Mouse (Mus musculus): ENCODE data around the gene Plcl2. TPM values are rescaled to one million over a fixed set of nuclear protein-coding genes. Genes with fewer than 3 reads are reported as not detected.
"Not testable (repeated sequence)": the region's sequence is repeated elsewhere in the genome, so short reads cannot be mapped to it uniquely, and the experiment has no call there.

The Plcl2 gene
- polyA plus RNA-seq, 1 experiment from 2014 or later: 10.4 TPM

GRCm38 (mm10) chr17:50517781-50518415, 8.7 kb downstream of the Plcl2 start:
- Histone ChIP-seq H3K4me2 (ENCODE audit: low read length) (no peak overlapping the region), H3K9ac (ENCODE audit: low read length) (no peak overlapping the region), H3K4me3 (ENCODE audit: low read depth, low read length) (no peak overlapping the region), H3K27me3 (replicated peaks; ENCODE audit: control insufficient read depth, insufficient read depth, low read length) (no peaks in the 10 kb centered on the region), H3K27ac (ENCODE audit: low read depth, low read length) (no peak overlapping the region), H3K9me3 (replicated peaks; ENCODE audit: control insufficient read depth, low read length) (no peaks in the 10 kb centered on the region), H3K4me1 (ENCODE audit: control insufficient read depth, insufficient read depth, low read length) (no peaks in the 10 kb centered on the region), H3K36me3 (ENCODE audit: control insufficient read depth, insufficient read depth, low read length) (no peaks in the 10 kb centered on the region)
- no peak for ATAC-seq
- WGBS: 76% methylated on average over 6 of the region's 6 CpGs
- DNase-seq (ENCODE audit: low spot score): no peak

- WGBS: 87% methylated on average over 5 of the region's 5 CpGs
- DNase-seq (ENCODE audit: low spot score): no peak
- no peak overlapping the region for H3K9ac ChIP-seq (ENCODE audit: low read length)
- H3K4me1 ChIP-seq (ENCODE audit: control insufficient read depth, insufficient read depth, low read length): no peaks in the 10 kb centered on the region
- H3K9me3 ChIP-seq (replicated peaks; ENCODE audit: control insufficient read depth, low read length): no peaks in the 10 kb centered on the region
- no peaks in the 10 kb centered on the region for H3K27me3 ChIP-seq (replicated peaks; ENCODE audit: control insufficient read depth, insufficient read depth, low read length)
- no peaks in the 10 kb centered on the region for H3K36me3 ChIP-seq (ENCODE audit: control insufficient read depth, insufficient read depth, low read length)
- no peak overlapping the region for H3K27ac ChIP-seq (ENCODE audit: low read depth, low read length)
- H3K4me3 ChIP-seq (ENCODE audit: low read depth, low read length): no peak overlapping the region
- H3K4me2 ChIP-seq (ENCODE audit: low read length): no peak overlapping the region
- ATAC-seq: no peak
These were observed 10.4 kb downstream of the Plcl2 start for GRCm38 (mm10) chr17:50519588-50519987.

GRCm38 (mm10) chr17:50522473-50523083, 13.4 kb downstream of the Plcl2 start:
- ATAC-seq: no peak
- no peaks in the 10 kb centered on the region for H3K27me3 ChIP-seq (replicated peaks; ENCODE audit: control insufficient read depth, insufficient read depth, low read length)
- DNase-seq (ENCODE audit: low spot score): no peak
- H3K36me3 ChIP-seq (ENCODE audit: control insufficient read depth, insufficient read depth, low read length): no peaks in the 10 kb centered on the region
- no peak overlapping the region for H3K4me3 ChIP-seq (ENCODE audit: low read depth, low read length)
- H3K9ac ChIP-seq (ENCODE audit: low read length): no peak overlapping the region
- WGBS: 89% methylated on average over 5 of the region's 5 CpGs
- no peak overlapping the region for H3K4me2 ChIP-seq (ENCODE audit: low read length)
- no peak overlapping the region for H3K27ac ChIP-seq (ENCODE audit: low read depth, low read length)
- H3K9me3 ChIP-seq (replicated peaks; ENCODE audit: control insufficient read depth, low read length): no peaks in the 10 kb centered on the region
- no peaks in the 10 kb centered on the region for H3K4me1 ChIP-seq (ENCODE audit: control insufficient read depth, insufficient read depth, low read length)

DNA sequence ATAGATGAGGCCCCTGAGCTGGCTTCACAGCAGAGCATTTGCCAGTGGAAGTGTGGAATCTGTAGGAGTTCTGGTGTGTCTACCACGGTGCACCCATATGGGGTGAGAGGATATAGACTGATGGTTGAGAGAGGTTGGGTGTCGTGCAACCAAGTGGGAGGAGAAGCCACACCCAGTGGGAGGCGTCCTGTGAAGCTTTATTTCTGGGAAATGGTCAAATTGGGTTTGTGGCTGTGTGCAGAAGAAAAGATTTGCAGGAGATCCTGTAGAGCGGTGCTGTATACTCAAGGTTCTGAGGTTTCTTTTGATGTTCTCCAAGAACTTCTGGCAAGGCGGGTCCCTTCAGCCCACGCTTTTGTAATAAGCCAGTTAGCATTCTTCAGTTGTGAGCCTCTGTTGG, 15.8 kb downstream of the Plcl2 start:
- no peaks in the 10 kb centered on the region for H3K4me1 ChIP-seq (ENCODE audit: control insufficient read depth, insufficient read depth, low read length)
- no peak overlapping the region for H3K27ac ChIP-seq (ENCODE audit: low read depth, low read length)
- WGBS: 60% methylated on average over 6 of the region's 6 CpGs
- H3K27me3 ChIP-seq (replicated peaks; ENCODE audit: control insufficient read depth, insufficient read depth, low read length): no peaks in the 10 kb centered on the region
- H3K36me3 ChIP-seq (ENCODE audit: control insufficient read depth, insufficient read depth, low read length): no peaks in the 10 kb centered on the region
- ATAC-seq: no peak
- H3K9me3 ChIP-seq (replicated peaks; ENCODE audit: control insufficient read depth, low read length): no peaks in the 10 kb centered on the region
- no peak for DNase-seq (ENCODE audit: low spot score)
- H3K4me2 ChIP-seq (ENCODE audit: low read length): no peak overlapping the region
- H3K9ac ChIP-seq (ENCODE audit: low read length): no peak overlapping the region
- no peak overlapping the region for H3K4me3 ChIP-seq (ENCODE audit: low read depth, low read length)

- ATAC-seq: no peak
- no peaks in the 10 kb centered on the region for H3K9me3 ChIP-seq (replicated peaks; ENCODE audit: control insufficient read depth, low read length)
- no peak overlapping the region for H3K9ac ChIP-seq (ENCODE audit: low read length)
- no peak for DNase-seq (ENCODE audit: low spot score)
- 12% methylated on average over 2 of the region's 2 CpGs for WGBS
- H3K4me2 ChIP-seq (ENCODE audit: low read length): no peak overlapping the region
- H3K27me3 ChIP-seq (replicated peaks; ENCODE audit: control insufficient read depth, insufficient read depth, low read length): no peaks in the 10 kb centered on the region
- no peak overlapping the region for H3K4me3 ChIP-seq (ENCODE audit: low read depth, low read length)
- no peak overlapping the region for H3K27ac ChIP-seq (ENCODE audit: low read depth, low read length)
- H3K36me3 ChIP-seq (ENCODE audit: control insufficient read depth, insufficient read depth, low read length): no peaks in the 10 kb centered on the region
- no peaks in the 10 kb centered on the region for H3K4me1 ChIP-seq (ENCODE audit: control insufficient read depth, insufficient read depth, low read length)
These were observed 16.6 kb downstream of the Plcl2 start for GRCm38 (mm10) chr17:50525821-50526220.

DNA sequence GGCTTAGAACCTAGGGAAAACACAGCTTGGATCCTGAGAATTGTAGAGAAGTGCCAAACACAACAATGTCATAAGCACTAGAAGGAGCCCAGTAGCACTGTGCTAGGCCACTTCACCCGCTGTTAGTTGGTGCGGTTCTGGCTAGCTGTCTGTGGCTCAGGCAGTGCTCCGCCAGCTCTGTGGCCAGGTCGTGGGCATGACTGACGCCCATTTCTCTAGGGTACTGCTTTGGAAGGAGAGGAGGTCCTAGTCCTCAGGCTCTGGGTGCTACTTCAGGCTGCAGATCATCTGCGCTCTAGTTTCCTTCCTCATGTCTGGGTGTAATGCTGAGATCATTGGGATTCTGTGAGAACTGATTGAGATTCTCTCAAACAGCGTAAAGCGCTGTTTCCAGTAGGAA, 20.9 kb downstream of the Plcl2 start:
- H3K27ac ChIP-seq (ENCODE audit: low read depth, low read length): no peak overlapping the region
- no peaks in the 10 kb centered on the region for H3K4me1 ChIP-seq (ENCODE audit: control insufficient read depth, insufficient read depth, low read length)
- H3K9me3 ChIP-seq (replicated peaks; ENCODE audit: control insufficient read depth, low read length): no peaks in the 10 kb centered on the region
- H3K4me2 ChIP-seq (ENCODE audit: low read length): no peak overlapping the region
- no peaks in the 10 kb centered on the region for H3K36me3 ChIP-seq (ENCODE audit: control insufficient read depth, insufficient read depth, low read length)
- no peak overlapping the region for H3K4me3 ChIP-seq (ENCODE audit: low read depth, low read length)
- no peak overlapping the region for H3K9ac ChIP-seq (ENCODE audit: low read length)
- 88% methylated on average over 8 of the region's 8 CpGs for WGBS
- DNase-seq (ENCODE audit: low spot score): no peak
- no peak for ATAC-seq
- H3K27me3 ChIP-seq (replicated peaks; ENCODE audit: control insufficient read depth, insufficient read depth, low read length): no peaks in the 10 kb centered on the region

GRCm38 (mm10) chr17:50534889-50535288, 25.7 kb downstream of the Plcl2 start:
- not testable (repeated sequence) for H3K4me3 ChIP-seq (ENCODE audit: low read depth, low read length); H3K27ac ChIP-seq (ENCODE audit: low read depth, low read length); H3K27me3 ChIP-seq (replicated peaks; ENCODE audit: control insufficient read depth, insufficient read depth, low read length); H3K9me3 ChIP-seq (replicated peaks; ENCODE audit: control insufficient read depth, low read length); H3K9ac ChIP-seq (ENCODE audit: low read length); H3K4me1 ChIP-seq (ENCODE audit: control insufficient read depth, insufficient read depth, low read length); DNase-seq (ENCODE audit: low spot score); H3K4me2 ChIP-seq (ENCODE audit: low read length); ATAC-seq; H3K36me3 ChIP-seq (ENCODE audit: control insufficient read depth, insufficient read depth, low read length)
- 100% methylated on average over 2 of the region's 2 CpGs for WGBS

GRCm38 (mm10) chr17:50536409-50537194, 27.4 kb downstream of the Plcl2 start:
- Histone ChIP-seq H3K4me3 (ENCODE audit: low read depth, low read length) (no peak overlapping the region), H3K4me1 (ENCODE audit: control insufficient read depth, insufficient read depth, low read length) (no peaks in the 10 kb centered on the region), H3K9me3 (replicated peaks; ENCODE audit: control insufficient read depth, low read length) (0 out of 2 replicates have a peak, but pooled peaks cover 2% of the 10 kb centered on the region), H3K9ac (ENCODE audit: low read length) (no peak overlapping the region), H3K27me3 (replicated peaks; ENCODE audit: control insufficient read depth, insufficient read depth, low read length) (no peaks in the 10 kb centered on the region), H3K4me2 (ENCODE audit: low read length) (no peak overlapping the region), H3K27ac (ENCODE audit: low read depth, low read length) (no peak overlapping the region), H3K36me3 (ENCODE audit: control insufficient read depth, insufficient read depth, low read length) (no peaks in the 10 kb centered on the region)
- ATAC-seq: no peak
- DNase-seq (ENCODE audit: low spot score): no peak
- 90% methylated on average over 4 of the region's 4 CpGs for WGBS

DNA sequence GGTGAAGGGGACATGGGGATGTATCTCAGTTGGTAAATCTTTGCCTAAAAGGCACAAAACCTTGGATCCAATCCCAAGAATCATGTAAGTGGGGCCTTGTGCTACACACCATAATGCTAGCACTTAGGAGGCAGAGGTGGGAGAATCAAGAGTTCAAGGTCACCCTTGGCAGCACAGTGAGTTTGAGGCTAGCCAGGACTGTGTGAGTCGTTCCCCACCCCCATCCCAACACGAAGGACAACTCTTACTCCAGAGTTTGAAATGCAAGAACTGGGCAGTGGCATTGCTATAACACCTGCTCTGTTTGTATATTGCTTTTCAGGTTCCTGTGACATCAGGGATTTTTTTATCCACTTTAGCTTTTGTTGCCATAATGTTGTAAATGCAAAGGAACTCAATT, 28.6 kb downstream of the Plcl2 start:
- no peaks in the 10 kb centered on the region for H3K27me3 ChIP-seq (replicated peaks; ENCODE audit: control insufficient read depth, insufficient read depth, low read length)

More for the DNA sequence above, 28.6 kb downstream of the Plcl2 start:
- no peak overlapping the region for H3K27ac ChIP-seq (ENCODE audit: low read depth, low read length)
- ATAC-seq: no peak
- H3K4me2 ChIP-seq (ENCODE audit: low read length): no peak overlapping the region
- 94% methylated on average over 2 of the region's 2 CpGs for WGBS
- no peak overlapping the region for H3K9ac ChIP-seq (ENCODE audit: low read length)
- 0 out of 2 replicates have a peak, but pooled peaks cover 5% of the 10 kb centered on the region for H3K9me3 ChIP-seq (replicated peaks; ENCODE audit: control insufficient read depth, low read length)
- no peaks in the 10 kb centered on the region for H3K4me1 ChIP-seq (ENCODE audit: control insufficient read depth, insufficient read depth, low read length)
- H3K4me3 ChIP-seq (ENCODE audit: low read depth, low read length): no peak overlapping the region
- DNase-seq (ENCODE audit: low spot score): no peak
- H3K36me3 ChIP-seq (ENCODE audit: control insufficient read depth, insufficient read depth, low read length): no peaks in the 10 kb centered on the region
